Mouse (Mus musculus) forebrain, embryonic 11.5 days (tissue): ENCODE measurements around the gene Olfr406. TPM values are rescaled to one million over a fixed set of nuclear protein-coding genes. Genes with fewer than 3 reads are reported as not detected.

Experiments
- ATAC-seq: fragments of 200-750 bp; cut with Nextera tagmentation; replicated peaks from 2 replicates; pipeline ENCODE4 v1.8.0; 2017; ENCODE audit warnings: moderate TSS enrichment; ENCODE audit not compliant: low FRiP score
- DNase-seq: peaks from one replicate; pipeline ENCODE4 v3.0.0-alpha.2; 2017; ENCODE audit warnings: low spot score
- H3K27ac ChIP-seq: fragments of 300-500 bp; sonication (generic); 2 replicates; pipeline ENCODE4 v1.5.1; 2014; ENCODE audit warnings: low read depth, low read length
- H3K27me3 ChIP-seq: fragments of 300-500 bp; sonication (generic); 2 replicates; pipeline ENCODE4 v1.6.1; 2014; ENCODE audit warnings: mild to moderate bottlenecking, low read length, mixed read lengths; ENCODE audit not compliant: control insufficient read depth, insufficient read depth
- H3K36me3 ChIP-seq: fragments of 300-500 bp; sonication (generic); 2 replicates; pipeline ENCODE4 v1.6.1; 2014; ENCODE audit warnings: mild to moderate bottlenecking, low read length, moderate library complexity, mixed read lengths; ENCODE audit not compliant: control insufficient read depth, insufficient read depth
- H3K4me1 ChIP-seq: fragments of 300-500 bp; sonication (generic); replicated peaks from 2 replicates; pipeline ENCODE4 v1.6.1; 2014; ENCODE audit warnings: low read length, mixed read lengths; ENCODE audit not compliant: control insufficient read depth, insufficient read depth
- H3K4me2 ChIP-seq: fragments of 300-500 bp; sonication (generic); 2 replicates; pipeline ENCODE4 v1.6.1; 2014; ENCODE audit warnings: low read depth, mild to moderate bottlenecking, low read length, moderate library complexity, mixed read lengths; ENCODE audit not compliant: severe bottlenecking
- H3K4me3 ChIP-seq: fragments of 300-500 bp; sonication (generic); 2 replicates; pipeline ENCODE4 v1.5.1; 2014; ENCODE audit warnings: low read depth, low read length
- H3K9ac ChIP-seq: fragments of 300-500 bp; sonication (generic); 2 replicates; pipeline ENCODE4 v1.6.1; 2014; ENCODE audit warnings: low read length
- H3K9me3 ChIP-seq: fragments of 300-500 bp; sonication (generic); 2 replicates; pipeline ENCODE4 v1.6.1; 2016; ENCODE audit warnings: low read length, mixed read lengths; ENCODE audit not compliant: control insufficient read depth
- WGBS: fragments of 180-500 bp; shearing (Covaris S2); extraction: QIAGEN DNeasy Blood & Tissue Kit; methylation state at CpG from one replicate; pipeline ENCODE4 v1.1.7; 2014; 5-methylcytosine and 5-hydroxymethylcytosine counted together
- polyA plus RNA-seq: library from polyadenylated mRNA; unstranded; fragments of >200 nt; fragmentation: Nextera tagmentation; extraction: Ambion mirVana; gene quantifications from 2 replicates; pipeline ENCODE4 v1.2.1, GENCODE M21; 2014

The Olfr406 gene
- polyA plus RNA-seq = not detected in 2 replicates

- no peak for ATAC-seq
- Histone ChIP-seq H3K9me3 (peaks cover 4% of the 10 kb centered on the region; the same call in 1 of the 2 replicates), H3K4me1 (no peaks in the 10 kb centered on the region), H3K36me3 (no peaks in the 10 kb centered on the region), H3K9ac (no peak within 1 kb of the TSS), H3K4me3 (no peak within 1 kb of the TSS), H3K4me2 (no peak within 1 kb of the TSS), H3K27me3 (no peaks in the 10 kb centered on the region), H3K27ac (no peak within 1 kb of the TSS)
- WGBS = 61% methylated on average over 2 of the region's 2 CpGs
- no peak for DNase-seq
Measured at GRCm38 (mm10) chr11:74259508-74259907, at the start of gene Olfr406. Gene Olfr406 (plus strand): TSS chr11:74259808.

DNA sequence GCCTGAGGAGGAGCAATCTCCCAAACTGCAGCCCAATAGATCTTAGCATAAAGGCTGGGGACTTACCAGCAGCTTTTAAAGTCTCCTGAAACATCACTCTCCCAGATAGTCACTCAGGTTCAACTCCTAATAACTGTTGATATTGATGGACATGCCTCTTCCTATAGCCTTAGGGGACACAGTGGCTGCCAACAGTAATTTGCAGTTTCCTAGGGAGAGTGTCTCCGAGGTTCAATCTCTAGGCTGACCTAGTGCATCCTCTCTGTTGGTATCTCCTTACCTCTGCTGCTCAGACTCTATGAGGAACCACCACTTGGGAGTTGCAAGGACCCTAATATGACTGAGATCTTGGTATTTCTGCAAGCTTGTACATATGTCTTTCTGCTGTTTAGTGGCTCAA is 48.3 kb upstream of the Olfr406 start, which contains the start of gene Olfr43:
Gene Olfr43, minus strand, starts transcription at position 101 of the 400 bp plus-strand sequence.
- H3K36me3 ChIP-seq = no peaks in the 10 kb centered on the region
- H3K27ac ChIP-seq = no peak within 1 kb of the TSS
- no peak within 1 kb of the TSS for H3K9ac ChIP-seq
- H3K4me2 ChIP-seq = no peak within 1 kb of the TSS
- ATAC-seq = no peak
- WGBS = 36% methylated on average over 1 of the region's 1 CpGs
- no peaks in the 10 kb centered on the region for H3K27me3 ChIP-seq
- no peak for DNase-seq
- H3K4me3 ChIP-seq = no peak within 1 kb of the TSS
- no peaks in the 10 kb centered on the region; the same call in 1 of the 2 replicates for H3K9me3 ChIP-seq
- no peaks in the 10 kb centered on the region for H3K4me1 ChIP-seq

- 94% methylated on average over 3 of the region's 3 CpGs for WGBS
- no peaks in the 10 kb centered on the region for H3K27me3 ChIP-seq
- no peak overlapping the region for H3K27ac ChIP-seq
- H3K36me3 ChIP-seq = no peaks in the 10 kb centered on the region
- peaks cover 3% of the 10 kb centered on the region; the same call in 1 of the 2 replicates for H3K9me3 ChIP-seq
- H3K4me3 ChIP-seq = no peak overlapping the region
- DNase-seq (no peak), ATAC-seq (no peak)
- no peak overlapping the region for H3K4me2 ChIP-seq
- no peak overlapping the region for H3K9ac ChIP-seq
- H3K4me1 ChIP-seq = no peaks in the 10 kb centered on the region
Measured at GRCm38 (mm10) chr11:74241201-74241600, 18.4 kb upstream of the Olfr406 start.

- H3K9ac ChIP-seq = no peak within 1 kb of the TSS
- DNase-seq = no peak
Measured at GRCm38 (mm10) chr11:74283436-74283835, 23.8 kb downstream of the Olfr406 start, which contains the start of gene Olfr59. Gene Olfr59 (plus strand): TSS chr11:74283736.

GRCm38 (mm10) chr11:74287256-74287655 is 27.6 kb downstream of the Olfr406 start:
- Histone ChIP-seq H3K27ac (no peak overlapping the region), H3K9ac (no peak overlapping the region), H3K36me3 (no peaks in the 10 kb centered on the region), H3K4me1 (no peaks in the 10 kb centered on the region), H3K27me3 (no peaks in the 10 kb centered on the region), H3K4me2 (no peak overlapping the region), H3K9me3 (no peaks in the 10 kb centered on the region; the same call in 1 of the 2 replicates), H3K4me3 (no peak overlapping the region)
- no peak for ATAC-seq
- no peak for DNase-seq
- WGBS = 65% methylated on average over 2 of the region's 2 CpGs

More at GRCm38 (mm10) chr11:74283436-74283835, 23.8 kb downstream of the Olfr406 start, which contains the start of gene Olfr59:
- no peak for ATAC-seq
- no peak within 1 kb of the TSS for H3K4me3 ChIP-seq
- H3K4me2 ChIP-seq = no peak within 1 kb of the TSS
- no peaks in the 10 kb centered on the region for H3K36me3 ChIP-seq
- no peaks in the 10 kb centered on the region for H3K27me3 ChIP-seq
- peaks cover 3% of the 10 kb centered on the region; the same call in 1 of the 2 replicates for H3K9me3 ChIP-seq
- no peak within 1 kb of the TSS for H3K27ac ChIP-seq
- H3K4me1 ChIP-seq = no peaks in the 10 kb centered on the region
- 71% methylated on average over 2 of the region's 2 CpGs for WGBS

Other genes starting within 250 kb of the Olfr406 start
- not detected in 2 replicates for gene Olfr139, start 203.3 kb upstream of the Olfr406 start, polyA plus RNA-seq
- not detected in 2 replicates for gene Olfr399, start 203.2 kb upstream of the Olfr406 start, polyA plus RNA-seq
- not detected in 2 replicates for gene Zfp616, start 189.9 kb upstream of the Olfr406 start, polyA plus RNA-seq
- gene Olfr401, start 146.1 kb upstream of the Olfr406 start, polyA plus RNA-seq = not detected in 2 replicates
- not detected in 2 replicates for gene Olfr402, start 106.3 kb upstream of the Olfr406 start, polyA plus RNA-seq
- gene Olfr403, start 73.6 kb upstream of the Olfr406 start, polyA plus RNA-seq = not detected in 2 replicates
- gene Olfr43, start 48.4 kb upstream of the Olfr406 start, polyA plus RNA-seq = not detected in 2 replicates
- gene Olfr59, start 23.9 kb downstream of the Olfr406 start, polyA plus RNA-seq = not detected in 2 replicates
- not detected in 2 replicates for gene Olfr410, start 78.2 kb downstream of the Olfr406 start, polyA plus RNA-seq
- not detected in 2 replicates for gene Olfr411, start 92.8 kb downstream of the Olfr406 start, polyA plus RNA-seq
- gene Olfr412, start 102.3 kb downstream of the Olfr406 start, polyA plus RNA-seq = not detected in 2 replicates